Mouse (Mus musculus): ENCODE measurements around the gene Dgkb. TPM values are rescaled to one million over a fixed set of nuclear protein-coding genes. Genes with fewer than 3 reads are reported as not detected.
A peak's percentile ranks its signal among the peaks of the same experiment; 100 is the strongest.

Gene Dgkb
- polyA plus RNA-seq, 1 experiment from 2014 or later: 4.0 TPM

DNA sequence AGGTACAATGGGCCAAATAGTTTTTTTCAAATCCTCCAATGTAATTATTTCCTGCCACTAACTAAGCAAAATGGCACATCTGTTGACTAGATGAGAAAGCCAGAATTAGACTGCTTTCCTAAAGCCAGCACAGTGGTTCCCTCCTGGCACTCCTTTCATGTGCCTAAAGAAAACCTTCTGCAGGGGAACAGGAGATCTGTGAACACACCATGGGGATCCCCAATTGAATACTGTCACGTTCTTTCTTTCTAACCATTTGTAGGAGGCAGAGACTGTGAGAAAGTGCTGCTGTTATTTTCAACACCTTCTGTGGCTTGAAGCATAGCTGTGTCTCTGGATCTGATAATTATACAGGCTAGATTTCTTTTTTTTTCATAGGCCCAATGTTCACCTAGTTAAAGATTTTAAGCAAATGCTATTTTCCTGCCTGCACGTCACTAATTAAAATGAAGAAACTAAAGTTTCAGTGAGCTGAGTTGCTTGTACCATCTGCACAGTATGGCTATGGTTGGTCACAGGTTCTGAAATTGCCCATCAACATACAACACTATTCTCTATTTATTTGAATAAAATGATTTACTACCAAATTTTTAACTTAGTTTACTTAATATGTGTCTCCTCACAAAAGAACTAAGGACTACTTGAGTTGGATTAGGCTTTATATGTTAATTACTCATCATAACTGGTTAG, 161.1 kb downstream of the Dgkb start:
- Histone ChIP-seq H3K36me3 (ENCODE audit: control insufficient read depth, insufficient read depth, low read length) (no peaks in the 10 kb centered on the region), H3K9ac (ENCODE audit: low read length) (no peak overlapping the region), H3K9me3 (ENCODE audit: control insufficient read depth, low read length) (no peaks in the 10 kb centered on the region), H3K4me1 (replicated peaks; ENCODE audit: control insufficient read depth, insufficient read depth, low read length) (no peaks in the 10 kb centered on the region), H3K27me3 (ENCODE audit: control insufficient read depth, insufficient read depth, low read depth, low read length) (no peaks in the 10 kb centered on the region), H3K4me3 (ENCODE audit: low read length) (no peak overlapping the region), H3K4me2 (ENCODE audit: low read depth, low read length) (no peak overlapping the region), H3K27ac (ENCODE audit: low read length) (no peak overlapping the region)
- ATAC-seq (ENCODE audit: low read depth): no peak
- 74% methylated on average over 2 of the region's 2 CpGs for WGBS

- Histone ChIP-seq H3K27me3 (ENCODE audit: control insufficient read depth, insufficient read depth, low read depth, low read length) (no peaks in the 10 kb centered on the region), H3K4me2 (ENCODE audit: low read depth, low read length) (no peak overlapping the region), H3K27ac (ENCODE audit: low read length) (no peak overlapping the region), H3K36me3 (ENCODE audit: control insufficient read depth, insufficient read depth, low read length) (no peaks in the 10 kb centered on the region), H3K9me3 (ENCODE audit: control insufficient read depth, low read length) (no peaks in the 10 kb centered on the region), H3K9ac (ENCODE audit: low read length) (no peak overlapping the region), H3K4me1 (replicated peaks; ENCODE audit: control insufficient read depth, insufficient read depth, low read length) (no peaks in the 10 kb centered on the region), H3K4me3 (ENCODE audit: low read length) (no peak overlapping the region)
- 63% methylated on average over 1 of the region's 1 CpGs for WGBS
- ATAC-seq (ENCODE audit: low read depth): peak; percentile 54
Measured at GRCm38 (mm10) chr12:37985352-37985751, 167.8 kb downstream of the Dgkb start.

DNA sequence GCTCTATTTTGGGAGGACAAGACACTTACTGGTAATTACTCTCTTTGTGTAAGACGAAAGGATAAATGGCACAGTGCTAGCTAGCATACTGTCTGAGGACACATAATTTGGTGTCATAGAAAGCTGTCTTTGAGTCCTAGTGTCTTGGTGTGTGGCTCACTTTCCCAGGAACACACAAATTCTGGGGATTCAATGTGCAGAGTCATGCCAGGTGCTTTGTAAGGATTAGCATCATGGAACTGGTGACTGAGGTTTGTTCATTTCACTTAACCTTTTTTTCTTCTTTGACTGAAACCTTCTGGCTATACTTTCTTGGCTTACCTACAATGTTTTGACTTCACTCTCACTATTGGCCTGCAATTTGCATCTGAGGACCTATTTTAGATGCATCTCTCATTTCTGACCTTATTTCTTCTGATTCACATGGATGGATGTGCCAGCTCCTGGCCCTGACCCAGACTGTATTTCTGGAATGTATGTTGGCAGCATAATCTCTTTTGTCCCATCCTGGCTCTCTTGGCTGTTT, 170.6 kb downstream of the Dgkb start:
- no peak for ATAC-seq (ENCODE audit: low read depth)
- Histone ChIP-seq H3K9ac (ENCODE audit: low read length) (no peak overlapping the region), H3K4me1 (replicated peaks; ENCODE audit: control insufficient read depth, insufficient read depth, low read length) (no peaks in the 10 kb centered on the region), H3K9me3 (ENCODE audit: control insufficient read depth, low read length) (no peaks in the 10 kb centered on the region), H3K4me2 (ENCODE audit: low read depth, low read length) (no peak overlapping the region), H3K27me3 (ENCODE audit: control insufficient read depth, insufficient read depth, low read depth, low read length) (no peaks in the 10 kb centered on the region), H3K36me3 (ENCODE audit: control insufficient read depth, insufficient read depth, low read length) (no peaks in the 10 kb centered on the region), H3K27ac (ENCODE audit: low read length) (no peak overlapping the region), H3K4me3 (ENCODE audit: low read length) (no peak overlapping the region)
- WGBS: 51% methylated on average over 1 of the region's 1 CpGs

- no peak overlapping the region for H3K9ac ChIP-seq (ENCODE audit: low read length)
- WGBS: 80% methylated on average over 1 of the region's 1 CpGs
- H3K4me1 ChIP-seq (replicated peaks; ENCODE audit: control insufficient read depth, insufficient read depth, low read length): no peaks in the 10 kb centered on the region
- no peaks in the 10 kb centered on the region for H3K9me3 ChIP-seq (ENCODE audit: control insufficient read depth, low read length)
- no peak overlapping the region for H3K27ac ChIP-seq (ENCODE audit: low read length)
- no peak for ATAC-seq (ENCODE audit: low read depth)
- no peaks in the 10 kb centered on the region for H3K27me3 ChIP-seq (ENCODE audit: control insufficient read depth, insufficient read depth, low read depth, low read length)
- H3K36me3 ChIP-seq (ENCODE audit: control insufficient read depth, insufficient read depth, low read length): no peaks in the 10 kb centered on the region
- H3K4me2 ChIP-seq (ENCODE audit: low read depth, low read length): no peak overlapping the region
- H3K4me3 ChIP-seq (ENCODE audit: low read length): no peak overlapping the region
Measured at GRCm38 (mm10) chr12:37993221-37993620, 175.7 kb downstream of the Dgkb start.

DNA sequence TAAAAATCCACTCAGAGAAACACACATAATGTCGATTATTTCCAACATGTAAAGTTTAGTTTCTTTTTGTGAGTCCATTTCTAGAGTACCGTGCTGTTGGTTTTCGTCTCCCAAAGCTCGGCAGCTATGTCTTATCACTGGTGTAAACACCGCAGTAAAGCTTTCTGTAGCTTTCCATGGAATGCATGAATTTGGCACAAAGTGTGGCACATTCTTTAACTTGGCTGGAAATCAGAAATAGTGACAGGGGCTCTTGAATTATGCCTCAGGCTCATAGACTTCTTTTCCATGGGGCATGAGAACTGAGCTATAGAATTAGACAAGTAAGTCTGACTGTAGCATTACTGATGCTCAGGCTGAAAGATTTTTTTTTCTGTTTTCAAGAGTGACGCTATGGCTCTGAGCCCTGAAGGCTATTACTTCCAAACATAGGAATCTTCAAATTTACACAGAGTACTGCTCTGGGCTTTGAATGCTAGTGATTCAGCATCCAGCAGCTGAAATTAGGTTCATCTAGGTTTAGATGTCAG, 179.0 kb downstream of the Dgkb start:
- Histone ChIP-seq H3K4me1 (replicated peaks; ENCODE audit: control insufficient read depth, insufficient read depth, low read length) (no peaks in the 10 kb centered on the region), H3K9ac (ENCODE audit: low read length) (no peak overlapping the region), H3K4me3 (ENCODE audit: low read length) (no peak overlapping the region), H3K27me3 (ENCODE audit: control insufficient read depth, insufficient read depth, low read depth, low read length) (no peaks in the 10 kb centered on the region), H3K36me3 (ENCODE audit: control insufficient read depth, insufficient read depth, low read length) (no peaks in the 10 kb centered on the region), H3K4me2 (ENCODE audit: low read depth, low read length) (peak overlapping the region; percentile 20; the same call in 1 of the 2 replicates), H3K9me3 (ENCODE audit: control insufficient read depth, low read length) (no peaks in the 10 kb centered on the region), H3K27ac (ENCODE audit: low read length) (no peak overlapping the region)
- peak; percentile 79; the same call in 1 of the 2 replicates for ATAC-seq (ENCODE audit: low read depth)
- 39% methylated on average over 6 of the region's 6 CpGs for WGBS

DNA sequence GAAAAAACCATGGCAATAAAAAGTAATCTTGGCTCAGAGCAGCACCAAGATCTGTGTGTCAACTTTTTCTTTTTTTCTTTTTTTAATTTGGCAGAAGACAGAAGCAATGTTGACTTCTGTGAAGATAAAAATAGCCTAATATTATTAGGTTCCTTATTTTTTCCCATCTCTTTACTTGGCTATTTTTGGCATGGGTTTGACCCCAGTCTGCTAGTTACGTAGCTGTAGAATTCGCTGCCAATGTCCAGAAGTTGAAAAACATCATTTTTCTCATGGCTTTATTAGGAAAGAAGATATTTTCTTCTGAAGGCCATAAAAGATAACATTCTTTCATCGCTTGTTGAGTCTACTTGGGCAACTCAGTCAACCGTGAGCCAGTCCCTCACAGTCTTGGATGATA, 200.1 kb downstream of the Dgkb start:
- WGBS: 43% methylated on average over 4 of the region's 4 CpGs
- no peak overlapping the region for H3K27ac ChIP-seq (ENCODE audit: low read length)
- H3K27me3 ChIP-seq (ENCODE audit: control insufficient read depth, insufficient read depth, low read depth, low read length): no peaks in the 10 kb centered on the region
- peak; percentile 59; the same call in 1 of the 2 replicates for ATAC-seq (ENCODE audit: low read depth)
- H3K9me3 ChIP-seq (ENCODE audit: control insufficient read depth, low read length): no peaks in the 10 kb centered on the region
- H3K4me2 ChIP-seq (ENCODE audit: low read depth, low read length): no peak overlapping the region
- H3K9ac ChIP-seq (ENCODE audit: low read length): no peak overlapping the region
- no peaks in the 10 kb centered on the region for H3K36me3 ChIP-seq (ENCODE audit: control insufficient read depth, insufficient read depth, low read length)
- no peak overlapping the region for H3K4me3 ChIP-seq (ENCODE audit: low read length)
- no peaks in the 10 kb centered on the region; the same call in 1 of the 2 replicates for H3K4me1 ChIP-seq (replicated peaks; ENCODE audit: control insufficient read depth, insufficient read depth, low read length)

GRCm38 (mm10) chr12:38047256-38047655, 229.7 kb downstream of the Dgkb start:
- no peak overlapping the region for H3K9ac ChIP-seq (ENCODE audit: low read length)
- H3K4me1 ChIP-seq (replicated peaks; ENCODE audit: control insufficient read depth, insufficient read depth, low read length): no peaks in the 10 kb centered on the region
- no peak overlapping the region for H3K4me3 ChIP-seq (ENCODE audit: low read length)
- no peaks in the 10 kb centered on the region for H3K36me3 ChIP-seq (ENCODE audit: control insufficient read depth, insufficient read depth, low read length)
- no peak for ATAC-seq (ENCODE audit: low read depth)
- no peaks in the 10 kb centered on the region for H3K27me3 ChIP-seq (ENCODE audit: control insufficient read depth, insufficient read depth, low read depth, low read length)
- H3K27ac ChIP-seq (ENCODE audit: low read length): no peak overlapping the region
- no peak overlapping the region for H3K4me2 ChIP-seq (ENCODE audit: low read depth, low read length)
- no peaks in the 10 kb centered on the region for H3K9me3 ChIP-seq (ENCODE audit: control insufficient read depth, low read length)
- WGBS: 83% methylated on average over 5 of the region's 5 CpGs

GRCm38 (mm10) chr12:38088224-38088623, 270.7 kb downstream of the Dgkb start:
- Histone ChIP-seq H3K4me2 (ENCODE audit: low read depth, low read length) (no peak overlapping the region), H3K27ac (ENCODE audit: low read length) (no peak overlapping the region), H3K9ac (ENCODE audit: low read length) (no peak overlapping the region), H3K4me1 (replicated peaks; ENCODE audit: control insufficient read depth, insufficient read depth, low read length) (no peaks in the 10 kb centered on the region), H3K27me3 (ENCODE audit: control insufficient read depth, insufficient read depth, low read depth, low read length) (no peaks in the 10 kb centered on the region), H3K36me3 (ENCODE audit: control insufficient read depth, insufficient read depth, low read length) (no peaks in the 10 kb centered on the region), H3K4me3 (ENCODE audit: low read length) (no peak overlapping the region), H3K9me3 (ENCODE audit: control insufficient read depth, low read length) (no peaks in the 10 kb centered on the region)
- 46% methylated on average over 3 of the region's 3 CpGs for WGBS
- ATAC-seq (ENCODE audit: low read depth): 0 out of 2 replicates have a peak, but pooled peaks have one; percentile 17

- H3K27ac ChIP-seq (ENCODE audit: low read length): no peak overlapping the region
- no peaks in the 10 kb centered on the region for H3K4me1 ChIP-seq (replicated peaks; ENCODE audit: control insufficient read depth, insufficient read depth, low read length)
- no peak overlapping the region for H3K4me2 ChIP-seq (ENCODE audit: low read depth, low read length)
- no peak overlapping the region for H3K9ac ChIP-seq (ENCODE audit: low read length)
- H3K9me3 ChIP-seq (ENCODE audit: control insufficient read depth, low read length): no peaks in the 10 kb centered on the region
- ATAC-seq (ENCODE audit: low read depth): no peak
- H3K4me3 ChIP-seq (ENCODE audit: low read length): no peak overlapping the region
- 71% methylated on average over 3 of the region's 3 CpGs for WGBS
- H3K36me3 ChIP-seq (ENCODE audit: control insufficient read depth, insufficient read depth, low read length): no peaks in the 10 kb centered on the region
- H3K27me3 ChIP-seq (ENCODE audit: control insufficient read depth, insufficient read depth, low read depth, low read length): no peaks in the 10 kb centered on the region
Measured at GRCm38 (mm10) chr12:38111928-38112327, 294.4 kb downstream of the Dgkb start.

Data from lung, embryonic 16.5 days (tissue).